In genomic region chr11:94246789-94247061, GRCm38 (mm10) we compare ENCODE assay signal across 10 mouse cellular contexts. TPM values are rescaled to one million over a fixed set of nuclear protein-coding genes. Genes with fewer than 3 reads are reported as not detected.
DNase-seq lines count a peak whose midpoint lies in the region; ATAC-seq lines count a peak whose summit lies in the region.
"Had no signal": no experiment of that assay in that cellular context is flagged by ENCODE, and none has a peak within 500 bp of the region (broad histone marks: within the 10 kb centered on the region; RNA-seq: fewer than 3 reads in every experiment).

No protein-coding gene starts in this region.

- H3K27me3 ChIP-seq in lung, embryonic 16.5 days (ENCODE audit: control insufficient read depth, insufficient read depth, low read depth, low read length): no peaks in the 10 kb centered on the region
- peaks cover 40% of the 10 kb centered on the region for H3K27me3 ChIP-seq in hindbrain, embryonic 10.5 days (ENCODE audit: insufficient read depth, poor library complexity, severe bottlenecking)
- H3K27me3 ChIP-seq in limb, embryonic 10.5 days (ENCODE audit: low read depth, poor library complexity, severe bottlenecking): peaks cover 25% of the 10 kb centered on the region
- H3K27me3 ChIP-seq in stomach, embryonic 15.5 days (replicated peaks): no peaks in the 10 kb centered on the region

- no peak for ATAC-seq in lung, embryonic 16.5 days (ENCODE audit: low read depth)
- no peak for ATAC-seq in stomach, embryonic 15.5 days (ENCODE audit: insufficient read depth, low FRiP score, low read depth)

- no peak overlapping the region for H3K4me2 ChIP-seq in lung, embryonic 16.5 days (ENCODE audit: low read depth, low read length)
- H3K4me2 ChIP-seq in stomach, embryonic 15.5 days: no peak overlapping the region; the same call in 1 of the 2 replicates

- H3K9ac ChIP-seq in lung, embryonic 16.5 days (ENCODE audit: low read length): no peak overlapping the region
- no peak overlapping the region for H3K9ac ChIP-seq in stomach, embryonic 15.5 days

- intact Hi-C loops in left cerebral cortex, postnatal 4 days (cut with DNase I): no loop called here

- 45% methylated on average over 8 of the region's 8 CpGs for WGBS in lung, embryonic 16.5 days
- WGBS in hindbrain, embryonic 10.5 days: 68% methylated on average over 8 of the region's 8 CpGs
- WGBS in limb, embryonic 10.5 days: 67% methylated on average over 8 of the region's 8 CpGs
- WGBS in stomach, embryonic 15.5 days: 53% methylated on average over 8 of the region's 8 CpGs

- 0 out of 2 replicates have a peak overlapping the region, but pooled peaks have one; percentile 0 for H3K27ac ChIP-seq in lung, embryonic 16.5 days (ENCODE audit: low read length)
- peak overlapping the region; percentile 79 for H3K27ac ChIP-seq in hindbrain, embryonic 10.5 days
- H3K27ac ChIP-seq in limb, embryonic 10.5 days: peak overlapping the region; percentile 87
- peak overlapping the region; percentile 62; the same call in 1 of the 2 replicates for H3K27ac ChIP-seq in stomach, embryonic 15.5 days

- no peaks in the 10 kb centered on the region for H3K36me3 ChIP-seq in lung, embryonic 16.5 days (ENCODE audit: control insufficient read depth, insufficient read depth, low read length)
- no peaks in the 10 kb centered on the region for H3K36me3 ChIP-seq in hindbrain, embryonic 10.5 days
- H3K36me3 ChIP-seq in limb, embryonic 10.5 days: no peaks in the 10 kb centered on the region
- no peaks in the 10 kb centered on the region for H3K36me3 ChIP-seq in stomach, embryonic 15.5 days

- DNase-seq in lung, adult 18-20 months: no peak
- DNase-seq in hindbrain, embryonic 10.5 days (ENCODE audit: low spot score): no peak
- DNase-seq in limb, embryonic 10.5 days (ENCODE audit: low spot score): no peak
- no peak for DNase-seq in right cerebral cortex, adult 18-20 months
- DNase-seq in left cerebral cortex, postnatal 4 days: no peak
- DNase-seq: kidney, postnatal 36 days; lung, postnatal 10 days; thymus, adult 18-20 months had no signal

- no peaks in the 10 kb centered on the region for H3K9me3 ChIP-seq in lung, embryonic 16.5 days (ENCODE audit: control insufficient read depth, low read length)
- no peaks in the 10 kb centered on the region for H3K9me3 ChIP-seq in hindbrain, embryonic 10.5 days
- H3K9me3 ChIP-seq in limb, embryonic 10.5 days (replicated peaks): no peaks in the 10 kb centered on the region
- H3K9me3 ChIP-seq in stomach, embryonic 15.5 days: no peaks in the 10 kb centered on the region

- H3K4me3 ChIP-seq in lung, embryonic 16.5 days (ENCODE audit: low read length): no peak overlapping the region
- no peak overlapping the region for H3K4me3 ChIP-seq in hindbrain, embryonic 10.5 days
- H3K4me3 ChIP-seq in limb, embryonic 10.5 days: peak overlapping the region; percentile 31
- H3K4me3 ChIP-seq in stomach, embryonic 15.5 days (replicated peaks): no peak overlapping the region

- H3K4me1 ChIP-seq in lung, embryonic 16.5 days (replicated peaks; ENCODE audit: control insufficient read depth, insufficient read depth, low read length): peaks cover 16% of the 10 kb centered on the region
- H3K4me1 ChIP-seq in hindbrain, embryonic 10.5 days (replicated peaks): peaks cover 59% of the 10 kb centered on the region
- H3K4me1 ChIP-seq in limb, embryonic 10.5 days: peaks cover 63% of the 10 kb centered on the region
- H3K4me1 ChIP-seq in stomach, embryonic 15.5 days: peaks cover 27% of the 10 kb centered on the region

RNA-seq across cellular contexts. Expression of gene Wfikkn2, which starts 0.9 kb away (rescaled TPM):
- polyA plus RNA-seq in lung, embryonic 16.5 days (2015; fragmentation: Nextera tagmentation; extraction: Ambion mirVana): 1.2 and 1.5 TPM in 2 replicates
- 0.61 and 2.0 TPM in 2 replicates for polyA plus RNA-seq in hindbrain, embryonic 10.5 days (2016; fragmentation: Nextera tagmentation; extraction: Ambion mirVana)
- 1.6 and 7.9 TPM in 2 replicates for polyA plus RNA-seq in limb, embryonic 10.5 days (2016; fragmentation: Nextera tagmentation; extraction: Ambion mirVana)
- 2.7 and 2.9 TPM in 2 replicates for polyA plus RNA-seq in stomach, embryonic 15.5 days (2015; fragmentation: Nextera tagmentation; extraction: Ambion mirVana)
- total RNA-seq in left cerebral cortex, postnatal 4 days (2021): 1 to 10 TPM; 1.0 to 1.8 TPM

RNA-seq across cellular contexts. Expression of gene Gm21885, which starts 34.9 kb away (rescaled TPM):
- polyA plus RNA-seq in lung, embryonic 16.5 days (2015; fragmentation: Nextera tagmentation; extraction: Ambion mirVana): 0.33 TPM in 1 of 2 replicates, not detected in the other
- polyA plus RNA-seq in hindbrain, embryonic 10.5 days (2016; fragmentation: Nextera tagmentation; extraction: Ambion mirVana): not detected in 2 replicates
- not detected in 2 replicates for polyA plus RNA-seq in limb, embryonic 10.5 days (2016; fragmentation: Nextera tagmentation; extraction: Ambion mirVana)
- 6.4 and 10.9 TPM in 2 replicates for polyA plus RNA-seq in stomach, embryonic 15.5 days (2015; fragmentation: Nextera tagmentation; extraction: Ambion mirVana)
- total RNA-seq in left cerebral cortex, postnatal 4 days (2021): not detected

RNA-seq across cellular contexts. Expression of gene Tob1, which starts 35.5 kb away (rescaled TPM):
- polyA plus RNA-seq in lung, embryonic 16.5 days (2015; fragmentation: Nextera tagmentation; extraction: Ambion mirVana): 25.8 and 28.9 TPM in 2 replicates
- 22.3 and 31.1 TPM in 2 replicates for polyA plus RNA-seq in hindbrain, embryonic 10.5 days (2016; fragmentation: Nextera tagmentation; extraction: Ambion mirVana)
- 15.0 and 22.5 TPM in 2 replicates for polyA plus RNA-seq in limb, embryonic 10.5 days (2016; fragmentation: Nextera tagmentation; extraction: Ambion mirVana)
- 54.8 and 65.2 TPM in 2 replicates for polyA plus RNA-seq in stomach, embryonic 15.5 days (2015; fragmentation: Nextera tagmentation; extraction: Ambion mirVana)
- 10 to 100 TPM; 27.3 to 28.3 TPM for total RNA-seq in left cerebral cortex, postnatal 4 days (2021)

Comparison
In these comparisons a context has a peak if more than half of its experiments do, and no peak if none do; other contexts are left out.
1. H3K27ac ChIP-seq: peak in every context shown above with its lines; median percentile 87 in limb, embryonic 10.5 days; 79 in hindbrain, embryonic 10.5 days; 62 in stomach, embryonic 15.5 days; 0 in lung, embryonic 16.5 days.